Mouse (Mus musculus) MEL (cell line): ENCODE data around the gene Slc25a48. TPM values are rescaled to one million over a fixed set of nuclear protein-coding genes. Genes with fewer than 3 reads are reported as not detected.

Experiments used
- DNase-seq: peaks from one replicate; pipeline ENCODE4 v3.0.0; 2011; ENCODE audit warnings: low read depth, low spot score
- H3K27ac ChIP-seq: 2 replicates; pipeline ENCODE4 v1.5.1; 2012; ENCODE audit warnings: low read depth, mild to moderate bottlenecking, control low read depth, low read length, moderate library complexity; ENCODE audit not compliant: control insufficient read depth
- H3K27me3 ChIP-seq, 2 experiments: fragments of 150-350 bp in 1 of 2; sonication (generic) in 1 of 2; 2 replicates each; pipeline ENCODE4 v1.6.1; 2012; ENCODE audit warnings: low read length in 2 of 2, mild to moderate bottlenecking in 2 of 2, improper control_type of control experiment in 1 of 2, moderate library complexity in 1 of 2; ENCODE audit not compliant: insufficient read depth in 2 of 2, control insufficient read depth in 1 of 2
- H3K36me3 ChIP-seq, 2 experiments: 2 replicates each; pipeline ENCODE4 v1.6.1; 2012 to 2014; ENCODE audit warnings: low read length in 2 of 2, improper control_type of control experiment in 1 of 2, inconsistent platforms in 1 of 2, mild to moderate bottlenecking in 1 of 2; ENCODE audit not compliant: insufficient read depth in 2 of 2, control insufficient read depth in 1 of 2
- H3K4me1 ChIP-seq, 2 experiments: fragments of 150-350 bp in 1 of 2; sonication (generic) in 1 of 2; 2 replicates each; pipeline ENCODE4 v1.6.1; 2012; ENCODE audit warnings: low read length in 2 of 2, improper control_type of control experiment in 1 of 2, mild to moderate bottlenecking in 1 of 2; ENCODE audit not compliant: insufficient read depth in 2 of 2, control insufficient read depth in 1 of 2
- H3K4me3 ChIP-seq, 2 experiments: fragments of 150-350 bp in 1 of 2; sonication (generic) in 1 of 2; 2 replicates each; pipeline ENCODE4 v1.5.1; 2012; ENCODE audit warnings: low read depth in 2 of 2, low read length in 2 of 2, mild to moderate bottlenecking in 2 of 2, moderate library complexity in 2 of 2, control low read depth in 1 of 2, improper control_type of control experiment in 1 of 2; ENCODE audit not compliant: control insufficient read depth in 1 of 2, insufficient read depth in 1 of 2
- H3K79me2 ChIP-seq: 2 replicates; pipeline ENCODE4 v1.6.1; 2012; ENCODE audit warnings: mild to moderate bottlenecking, low read length, moderate library complexity; ENCODE audit not compliant: control insufficient read depth, poor library complexity, insufficient read depth
- H3K9ac ChIP-seq: 2 replicates; pipeline ENCODE4 v1.6.1; 2012; ENCODE audit warnings: low read depth, mild to moderate bottlenecking, control low read depth, low read length, moderate library complexity; ENCODE audit not compliant: control insufficient read depth, poor library complexity, severe bottlenecking
- H3K9me3 ChIP-seq: fragments of 150-350 bp; sonication (generic); replicated peaks from 2 replicates; pipeline ENCODE4 v1.6.1; 2012; ENCODE audit warnings: mild to moderate bottlenecking, low read length, improper control_type of control experiment, moderate library complexity; ENCODE audit not compliant: insufficient read depth
- CTCF ChIP-seq, 3 experiments: IDR thresholded peaks in 2 of 3; conservative IDR thresholded peaks in 1 of 3; 2 replicates each; pipeline ENCODE4 v1.5.1; 2011 to 2012; ENCODE audit warnings: low read length in 3 of 3, low read depth in 2 of 3, mild to moderate bottlenecking in 2 of 3, improper control_type of control experiment in 1 of 3, inconsistent platforms in 1 of 3, mixed read lengths in 1 of 3, moderate library complexity in 1 of 3; ENCODE audit not compliant: control insufficient read depth in 1 of 3, insufficient read depth in 1 of 3, poor library complexity in 1 of 3, severe bottlenecking in 1 of 3
- E2F4 ChIP-seq: IDR thresholded peaks from 2 replicates; pipeline ENCODE4 v1.6.1; 2011; ENCODE audit warnings: low read depth, low read length, improper control_type of control experiment, borderline replicate concordance
- ETS1 ChIP-seq: IDR thresholded peaks from 2 replicates; pipeline ENCODE4 v1.6.1; 2012; ENCODE audit warnings: low read depth, mild to moderate bottlenecking, inconsistent platforms, low read length, improper control_type of control experiment, moderate library complexity
- GABPA ChIP-seq: IDR thresholded peaks from 2 replicates; pipeline ENCODE4 v1.6.1; 2012; ENCODE audit warnings: low read depth, mild to moderate bottlenecking, inconsistent platforms, low read length, improper control_type of control experiment, moderate library complexity
- JUND ChIP-seq: IDR thresholded peaks from 2 replicates; pipeline ENCODE4 v1.6.1; 2011; ENCODE audit warnings: low read depth, mild to moderate bottlenecking, improper control_type of control experiment, low read length
- MXI1 ChIP-seq: IDR thresholded peaks from 2 replicates; pipeline ENCODE4 v1.6.1; 2011; ENCODE audit warnings: mild to moderate bottlenecking, low read depth, low read length, improper control_type of control experiment
- MYB ChIP-seq: IDR thresholded peaks from 2 replicates; pipeline ENCODE4 v1.6.1; 2011; ENCODE audit warnings: mild to moderate bottlenecking, low read depth, low read length, improper control_type of control experiment
- NRF1 ChIP-seq: IDR thresholded peaks from 2 replicates; pipeline ENCODE4 v1.6.1; 2014; ENCODE audit warnings: low read depth, mild to moderate bottlenecking, inconsistent platforms, low read length, improper control_type of control experiment, moderate library complexity; ENCODE audit not compliant: poor library complexity, insufficient read depth, severe bottlenecking
- POLR2A ChIP-seq, 2 experiments: IDR thresholded peaks; 2 replicates each; pipeline ENCODE4 v1.6.1; 2011 to 2012; ENCODE audit warnings: low read length in 2 of 2, mild to moderate bottlenecking in 2 of 2, control low read depth in 1 of 2, improper control_type of control experiment in 1 of 2, low read depth in 1 of 2, moderate library complexity in 1 of 2; ENCODE audit not compliant: control insufficient read depth in 1 of 2, insufficient read depth in 1 of 2, poor library complexity in 1 of 2
- POLR2AphosphoS2 ChIP-seq: IDR thresholded peaks from 2 replicates; pipeline ENCODE4 v1.6.1; 2011; ENCODE audit warnings: low read length, improper control_type of control experiment
- TBP ChIP-seq: IDR thresholded peaks from 2 replicates; pipeline ENCODE4 v1.8.0; 2011; ENCODE audit warnings: low read depth, low read length, improper control_type of control experiment
- TCF12 ChIP-seq: IDR thresholded peaks from 2 replicates; pipeline ENCODE4 v1.6.1; 2014; ENCODE audit warnings: low read depth, mild to moderate bottlenecking, inconsistent platforms, low read length, improper control_type of control experiment, moderate library complexity
- USF2 ChIP-seq, 2 experiments: IDR thresholded peaks; 2 replicates each; pipeline ENCODE4 v1.6.1; 2011 to 2012; ENCODE audit warnings: improper control_type of control experiment in 2 of 2, low read length in 2 of 2, borderline replicate concordance in 1 of 2, inconsistent platforms in 1 of 2, low read depth in 1 of 2, mild to moderate bottlenecking in 1 of 2; ENCODE audit not compliant: insufficient read depth in 1 of 2
- ZC3H11A ChIP-seq: IDR thresholded peaks from 2 replicates; pipeline ENCODE4 v1.6.1; 2012; ENCODE audit warnings: low read depth, mild to moderate bottlenecking, inconsistent platforms, low read length, improper control_type of control experiment
- ZKSCAN1 ChIP-seq: IDR thresholded peaks from 2 replicates; pipeline ENCODE4 v1.6.1; 2012; ENCODE audit warnings: low read depth, mild to moderate bottlenecking, inconsistent platforms, low read length, improper control_type of control experiment, moderate library complexity
- ZMIZ1 ChIP-seq: IDR thresholded peaks from 2 replicates; pipeline ENCODE4 v1.6.1; 2012; ENCODE audit warnings: low read depth, mild to moderate bottlenecking, inconsistent platforms, low read length, improper control_type of control experiment, moderate library complexity
- ZNF384 ChIP-seq: IDR thresholded peaks from 2 replicates; pipeline ENCODE4 v1.6.1; 2012; ENCODE audit warnings: low read depth, mild to moderate bottlenecking, inconsistent platforms, low read length, improper control_type of control experiment
- polyA plus RNA-seq, 2 experiments: library from polyadenylated mRNA; stranded (reverse) in 1 of 2; unstranded in 1 of 2; fragments of >175 nt in 1 of 2; fragments of >200 nt in 1 of 2; gene quantifications; 2 replicates each; pipeline versions ENCODE4 v1.2.1 to v1.2.4; 2012; ENCODE audit warnings: low replicate concordance in 2 of 2, low read depth in 1 of 2; ENCODE audit not compliant: insufficient read length in 2 of 2, insufficient read depth in 1 of 2, missing spikeins in 1 of 2
- total RNA-seq: library from RNA; depleted of rRNA; stranded (reverse); fragments of 300-350 nt; gene quantifications from 2 replicates; pipeline ENCODE4 v1.2.3, GENCODE M21; 2012

The Slc25a48 gene
- total and polyA plus RNA-seq, 3 experiments = not detected

GRCm38 (mm10) chr13:56516311-56516710, 78.2 kb downstream of the Slc25a48 start:
- Histone ChIP-seq H3K79me2 (no peaks in the 10 kb centered on the region), H3K4me1 (no peaks in the 10 kb centered on the region), H3K9me3 (no peaks in the 10 kb centered on the region), H3K36me3 (no peaks in the 10 kb centered on the region), H3K27ac (no peak overlapping the region), H3K4me3 (no peak overlapping the region)
- DNase-seq = no peak
- TF ChIP-seq MYB = no peak
- TF ChIP-seq TCF12 = no peak
- no peak for TF ChIP-seq ZC3H11A
- TF ChIP-seq, all 39 proteins: peak for 0
- Histone ChIP-seq H3K27me3 (no peaks in the 10 kb centered on the region), H3K9ac (no peak overlapping the region)

GRCm38 (mm10) chr13:56516816-56517215, 78.7 kb downstream of the Slc25a48 start:
- H3K27me3 ChIP-seq = no peaks in the 10 kb centered on the region
- no peaks in the 10 kb centered on the region for H3K9me3 ChIP-seq
- no peaks in the 10 kb centered on the region for H3K79me2 ChIP-seq
- no peak overlapping the region for H3K4me3 ChIP-seq
- H3K4me1 ChIP-seq = no peaks in the 10 kb centered on the region
- TF ChIP-seq CTCF (IDR thresholded peaks at IDR 0.05 in 2 of 3, conservative IDR thresholded peaks at IDR 0.05 in 1 of 3; ENCODE audit: control insufficient read depth in 1 of 3, insufficient read depth in 1 of 3, low read depth in 2 of 3, low read length in 3 of 3, poor library complexity in 1 of 3, severe bottlenecking in 1 of 3) = no peak
- TF ChIP-seq, all 39 proteins: peak for 0
- H3K9ac ChIP-seq = no peak overlapping the region
- no peak for DNase-seq
- H3K36me3 ChIP-seq = no peaks in the 10 kb centered on the region
- no peak overlapping the region for H3K27ac ChIP-seq

- TF ChIP-seq NRF1 = no peak
- TF ChIP-seq TCF12 = no peak
- no peak for TF ChIP-seq ZKSCAN1
- TF ChIP-seq CTCF (IDR thresholded peaks at IDR 0.05 in 2 of 3, conservative IDR thresholded peaks at IDR 0.05 in 1 of 3; ENCODE audit: control insufficient read depth in 1 of 3, insufficient read depth in 1 of 3, low read depth in 2 of 3, low read length in 3 of 3, poor library complexity in 1 of 3, severe bottlenecking in 1 of 3) = no peak
- no peak for TF ChIP-seq MXI1
- no peak for TF ChIP-seq GABPA
- no peak for TF ChIP-seq USF2 (IDR thresholded peaks at IDR 0.05; ENCODE audit: borderline replicate concordance in 1 of 2, insufficient read depth in 1 of 2, low read depth in 1 of 2, low read length in 2 of 2)
- no peak for TF ChIP-seq POLR2AphosphoS2
- no peak for TF ChIP-seq ETS1
- no peak for TF ChIP-seq ZMIZ1
- TF ChIP-seq JUND = no peak
- no peak for TF ChIP-seq ZNF384
- TF ChIP-seq TBP = no peak
- TF ChIP-seq E2F4 = no peak
- no peak for TF ChIP-seq POLR2A (IDR thresholded peaks at IDR 0.05; ENCODE audit: control insufficient read depth in 1 of 2, insufficient read depth in 1 of 2, low read depth in 1 of 2, low read length in 2 of 2, poor library complexity in 1 of 2)
- Histone ChIP-seq H3K4me1 (no peaks in the 10 kb centered on the region), H3K27me3 (no peaks in the 10 kb centered on the region), H3K27ac (no peak within 1 kb of the TSS), H3K4me3 (no peak within 1 kb of the TSS), H3K36me3 (no peaks in the 10 kb centered on the region), H3K79me2 (no peaks in the 10 kb centered on the region), H3K9ac (no peak within 1 kb of the TSS), H3K9me3 (no peaks in the 10 kb centered on the region)
- DNase-seq = no peak
Observed at GRCm38 (mm10) chr13:56522081-56522820, 84.1 kb downstream of the Slc25a48 start, which contains the start of gene Fbxl21. Gene Fbxl21, plus strand, starts transcription at chr13:56522472.
